Mouse (Mus musculus) CH12.LX (cell line): ENCODE data around the gene Ctnna2.

Experiments
- CTCF ChIP-seq, 2 experiments: IDR thresholded peaks in 1 of 2; conservative IDR thresholded peaks in 1 of 2; 2 replicates each; pipeline ENCODE4 v1.5.1; 2011 to 2012; ENCODE audit warnings: low read depth in 2 of 2, low read length in 2 of 2, improper control_type of control experiment in 1 of 2, inconsistent platforms in 1 of 2, mild to moderate bottlenecking in 1 of 2, moderate library complexity in 1 of 2
- E2F4 ChIP-seq: IDR thresholded peaks from 2 replicates; pipeline ENCODE4 v1.6.1; 2011; ENCODE audit warnings: low read depth, low read length, improper control_type of control experiment; ENCODE audit not compliant: insufficient replicate concordance
- MAX ChIP-seq: IDR thresholded peaks from 2 replicates; pipeline ENCODE4 v1.6.1; 2011; ENCODE audit warnings: low read length, improper control_type of control experiment
- NELFE ChIP-seq: IDR thresholded peaks from 2 replicates; pipeline ENCODE4 v1.6.1; 2011; ENCODE audit warnings: low read depth, low read length, improper control_type of control experiment
- POLR2A ChIP-seq: IDR thresholded peaks from 2 replicates; pipeline ENCODE4 v1.6.1; 2011; ENCODE audit warnings: low read depth, mild to moderate bottlenecking, improper control_type of control experiment, low read length
- TBP ChIP-seq: conservative IDR thresholded peaks from 2 replicates; pipeline ENCODE4 v1.6.1; 2011; ENCODE audit warnings: low read depth, low read length, improper control_type of control experiment
- TCF12 ChIP-seq: IDR thresholded peaks from 2 replicates; pipeline ENCODE4 v1.6.1; 2014; ENCODE audit warnings: low read depth, mild to moderate bottlenecking, inconsistent platforms, low read length, improper control_type of control experiment
- USF1 ChIP-seq: IDR thresholded peaks from 2 replicates; pipeline ENCODE4 v1.6.1; 2014; ENCODE audit warnings: low read depth, mild to moderate bottlenecking, inconsistent platforms, low read length, improper control_type of control experiment
- ZC3H11A ChIP-seq: IDR thresholded peaks from 2 replicates; pipeline ENCODE4 v1.6.1; 2012; ENCODE audit warnings: low read depth, mild to moderate bottlenecking, inconsistent platforms, low read length, improper control_type of control experiment

- TF ChIP-seq ZC3H11A = no peak
- no peak for TF ChIP-seq TBP
- no peak for TF ChIP-seq TCF12
- no peak for TF ChIP-seq MAX
- TF ChIP-seq NELFE = no peak
- TF ChIP-seq CTCF (conservative IDR thresholded peaks at IDR 0.05 in 1 of 2, IDR thresholded peaks at IDR 0.05 in 1 of 2; ENCODE audit: low read depth in 2 of 2, low read length in 2 of 2) = no peak
- no peak for TF ChIP-seq E2F4
- no peak for TF ChIP-seq USF1
- TF ChIP-seq POLR2A = no peak
Measured at GRCm38 (mm10) chr6:77069595-77069994, 909.9 kb downstream of the Ctnna2 start.
